Comparison of ENCODE assay signal across 8 mouse cellular contexts in the genomic region with DNA sequence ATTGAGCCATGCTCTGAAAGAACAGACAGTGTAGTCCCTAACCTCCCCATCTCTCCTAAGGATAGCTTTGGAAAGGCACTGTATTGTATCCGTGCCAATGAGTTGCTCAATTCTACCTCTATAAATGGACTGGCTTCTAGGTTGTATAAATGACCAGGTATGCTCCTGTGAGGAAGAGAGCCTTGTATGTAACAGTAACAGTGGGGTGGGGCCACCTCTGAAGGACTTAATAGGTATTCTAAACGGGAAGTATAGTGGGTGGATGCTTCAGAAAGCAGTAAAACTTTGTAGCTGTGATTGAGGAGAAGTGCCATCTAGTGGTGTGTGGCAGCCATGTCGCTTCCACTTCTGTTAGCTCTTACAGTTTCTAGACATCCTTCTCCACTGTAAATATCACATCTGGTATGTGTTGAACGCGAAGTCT.
DNase-seq lines count a peak whose midpoint lies in the region; ATAC-seq lines count a peak whose summit lies in the region.

No protein-coding gene starts in this region.

- no peak for DNase-seq in frontal cortex, postnatal 10 days (ENCODE audit: low spot score in 2 of 2)
- peak; percentile 46 for DNase-seq in 416B (ENCODE audit: low read depth)
- DNase-seq in embryo, embryonic 11 days, result peak; percentile 40
- DNase-seq in kidney, postnatal 25 days, result peak; percentile 47 to 58
- no peak for DNase-seq in urinary bladder, postnatal 36 days (ENCODE audit: low spot score in 2 of 2)
- DNase-seq in c-Kit-positive CD71-positive TER-119-positive erythroid progenitor cells, embryonic 14.5 days (ENCODE audit: low spot score), result no peak
- DNase-seq in cerebellum, adult 18-20 months, result no peak

- peak; percentile 51; the same call in 1 of the 2 replicates for ATAC-seq in frontal cortex, adult (ENCODE audit: low TSS enrichment)

Comparison
In these comparisons a context has a peak if more than half of its experiments do, and no peak if none do; other contexts are left out.
1. DNase-seq: peak in 416B (single experiment), embryo, embryonic 11 days (single experiment) and kidney, postnatal 25 days (2 of 2); none in frontal cortex, postnatal 10 days (0 of 2), urinary bladder, postnatal 36 days (0 of 2), c-Kit-positive CD71-positive TER-119-positive erythroid progenitor cells, embryonic 14.5 days (single experiment) and cerebellum, adult 18-20 months (0 of 2).